Comparison of ENCODE assay signal across 8 mouse cellular contexts in genomic region chr10:110600352-110600853, GRCm38 (mm10).
DNase-seq lines count a peak whose midpoint lies in the region; ATAC-seq lines count a peak whose summit lies in the region.

No protein-coding gene starts in this region.

- H3K9ac ChIP-seq in hindbrain, embryonic 13.5 days: no peak overlapping the region
- H3K9ac ChIP-seq in hindbrain, embryonic 11.5 days (ENCODE audit: low read depth, low read length): no peak overlapping the region

- no peak overlapping the region for H3K4me3 ChIP-seq in hindbrain, embryonic 13.5 days
- H3K4me3 ChIP-seq in hindbrain, embryonic 11.5 days (ENCODE audit: low read depth, low read length): no peak overlapping the region

- intact Hi-C loops in left cerebral cortex, postnatal 14 days (cut with DNase I): no loop called here

- H3K4me2 ChIP-seq in hindbrain, embryonic 13.5 days: no peak overlapping the region
- no peak overlapping the region for H3K4me2 ChIP-seq in hindbrain, embryonic 11.5 days (replicated peaks; ENCODE audit: low read depth, low read length)

- H3K27ac ChIP-seq in hindbrain, embryonic 13.5 days: no peak overlapping the region
- H3K27ac ChIP-seq in hindbrain, embryonic 11.5 days (ENCODE audit: low read depth, low read length): no peak overlapping the region

- no peaks in the 10 kb centered on the region for H3K36me3 ChIP-seq in hindbrain, embryonic 13.5 days
- H3K36me3 ChIP-seq in hindbrain, embryonic 11.5 days (ENCODE audit: control insufficient read depth, insufficient read depth, low read length): no peaks in the 10 kb centered on the region

- 81% methylated on average over 11 of the region's 11 CpGs for WGBS in hindbrain, embryonic 13.5 days
- 80% methylated on average over 11 of the region's 11 CpGs for WGBS in hindbrain, embryonic 11.5 days

- H3K4me1 ChIP-seq in hindbrain, embryonic 13.5 days (replicated peaks): no peaks in the 10 kb centered on the region
- H3K4me1 ChIP-seq in hindbrain, embryonic 11.5 days (replicated peaks; ENCODE audit: control insufficient read depth, insufficient read depth, low read length): no peaks in the 10 kb centered on the region

- H3K27me3 ChIP-seq in hindbrain, embryonic 13.5 days: no peaks in the 10 kb centered on the region
- H3K27me3 ChIP-seq in hindbrain, embryonic 11.5 days (ENCODE audit: control insufficient read depth, insufficient read depth, low read length): no peaks in the 10 kb centered on the region

- H3K9me3 ChIP-seq in hindbrain, embryonic 13.5 days: no peaks in the 10 kb centered on the region
- H3K9me3 ChIP-seq in hindbrain, embryonic 11.5 days (ENCODE audit: control insufficient read depth, low read length): no peaks in the 10 kb centered on the region

- no peak for DNase-seq in hindbrain, embryonic 11.5 days (ENCODE audit: low spot score)
- DNase-seq in frontal cortex, postnatal 25 days (ENCODE audit: low spot score in 2 of 2): peak; percentile 9 to 11
- DNase-seq in kidney, adult 11 months: peak; percentile 6
- DNase-seq in left cerebral cortex, postnatal 14 days (ENCODE audit: low spot score in 2 of 2): peak; percentile 26 to 58
- DNase-seq in natural killer cell, adult 2 months (ENCODE audit: low spot score in 2 of 2): no peak
- DNase-seq in MN1 (ENCODE audit: low spot score): no peak

- ATAC-seq in hindbrain, embryonic 13.5 days (ENCODE audit: low FRiP score): peak; percentile 36; the same call in 1 of the 2 replicates
- no peak for ATAC-seq in hindbrain, embryonic 11.5 days (ENCODE audit: low FRiP score)
- ATAC-seq in megakaryocyte-erythroid progenitor cell, adult 5-6 weeks (replicated peaks; ENCODE audit: low FRiP score, low TSS enrichment, poor library complexity, severe bottlenecking): no peak

Comparison
In these comparisons a context has a peak if more than half of its experiments do, and no peak if none do; other contexts are left out.
1. DNase-seq: peak in frontal cortex, postnatal 25 days (2 of 2), kidney, adult 11 months (single experiment) and left cerebral cortex, postnatal 14 days (2 of 2); none in hindbrain, embryonic 11.5 days (single experiment), natural killer cell, adult 2 months (0 of 2) and MN1 (single experiment).